Mouse (Mus musculus) kidney, adult 2 months (tissue): ENCODE measurements around the gene Ppp4r2. TPM values are rescaled to one million over a fixed set of nuclear protein-coding genes. Genes with fewer than 3 reads are reported as not detected.
"Not testable (repeated sequence)": the region's sequence is repeated elsewhere in the genome, so short reads cannot be mapped to it uniquely, and the experiment has no call there.

Experiments
- DNase-seq: peaks from one replicate; pipeline ENCODE4 v3.0.0; 2021
- H3K27ac ChIP-seq: fragments of 200-500 bp; 2 replicates; pipeline ENCODE4 v1.5.1; 2012; ENCODE audit warnings: low read depth, low read length, control low read depth, inconsistent platforms; ENCODE audit not compliant: insufficient read depth
- H3K27me3 ChIP-seq: fragments of 200-500 bp; replicated peaks from 2 replicates; pipeline ENCODE4 v1.6.1; 2012; ENCODE audit warnings: mild to moderate bottlenecking, moderate library complexity, low read length, inconsistent platforms; ENCODE audit not compliant: control insufficient read depth, insufficient read depth
- H3K36me3 ChIP-seq: fragments of 200-500 bp; 2 replicates; pipeline ENCODE4 v1.6.1; 2012; ENCODE audit warnings: mild to moderate bottlenecking, moderate library complexity, low read length, inconsistent platforms; ENCODE audit not compliant: control insufficient read depth, insufficient read depth
- H3K4me1 ChIP-seq: fragments of 200-500 bp; 2 replicates; pipeline ENCODE4 v1.6.1; 2011; ENCODE audit warnings: low read length; ENCODE audit not compliant: control insufficient read depth, insufficient read depth
- H3K4me3 ChIP-seq: fragments of 200-500 bp; 2 replicates; pipeline ENCODE4 v1.5.1; 2011; ENCODE audit warnings: mild to moderate bottlenecking, low read depth, low read length, control low read depth; ENCODE audit not compliant: insufficient read depth
- CTCF ChIP-seq: fragments of 200-500 bp; conservative IDR thresholded peaks from 2 replicates; pipeline ENCODE4 v1.5.1; 2011; ENCODE audit warnings: low read depth, mild to moderate bottlenecking, control low read depth, low read length, moderate library complexity, mixed read lengths; ENCODE audit not compliant: insufficient read depth, insufficient read length
- POLR2A ChIP-seq: fragments of 200-500 bp; IDR thresholded peaks from one replicate; pipeline ENCODE4 v1.6.1; 2011; ENCODE audit warnings: low read depth, low read length, control low read depth
- WGBS: fragments of 180-500 bp; shearing (Covaris S2); methylation state at CpG from one replicate; pipeline ENCODE4 v1.1.7; 2018; 5-methylcytosine and 5-hydroxymethylcytosine counted together
- polyA plus RNA-seq: library from polyadenylated mRNA; depleted of rRNA; stranded (reverse); fragments of >200 nt; gene quantifications from 2 replicates; pipeline ENCODE4 v1.2.3, GENCODE M21; 2012

The Ppp4r2 gene
- polyA plus RNA-seq, 1 experiment: 14.7 TPM

DNA sequence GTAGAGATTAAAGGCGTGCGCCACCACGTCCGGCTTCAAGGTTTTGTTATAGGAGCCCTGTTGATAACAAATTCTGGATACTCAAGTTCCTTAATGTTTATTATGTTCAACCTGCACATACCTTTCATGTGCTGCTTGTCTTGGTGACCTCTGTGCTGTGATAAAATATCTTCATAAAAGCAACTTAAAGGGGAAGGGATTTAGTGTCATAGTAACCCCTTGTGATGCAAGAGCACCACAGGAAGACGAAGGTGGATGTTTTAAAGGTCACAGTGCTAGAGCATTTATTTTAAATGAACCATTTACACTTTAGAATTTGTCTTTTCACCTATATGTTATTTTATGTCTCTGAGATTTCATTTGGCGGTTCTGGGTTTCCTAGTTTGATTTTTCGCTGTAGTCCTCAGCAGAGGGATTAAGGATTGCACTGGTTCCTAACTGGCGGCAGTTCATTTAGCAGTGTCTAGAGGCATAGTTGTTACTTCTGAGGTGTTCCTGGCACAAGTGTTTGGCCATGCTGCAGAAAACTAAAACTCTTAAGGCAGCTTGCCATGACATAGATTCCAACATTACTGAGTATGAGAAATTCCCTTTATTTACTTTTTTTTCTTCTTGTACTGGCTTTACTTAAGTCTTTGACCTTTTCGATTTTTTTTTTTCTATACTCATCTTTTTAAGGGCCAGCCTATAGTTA is 15.4 kb downstream of the Ppp4r2 start:
- Histone ChIP-seq H3K4me1 (0 out of 2 replicates have a peak, but pooled peaks cover 3% of the 10 kb centered on the region), H3K27me3 (no peaks in the 10 kb centered on the region), H3K4me3 (no peak overlapping the region), H3K36me3 (no peaks in the 10 kb centered on the region), H3K27ac (no peak overlapping the region)
- no peak for DNase-seq
- TF ChIP-seq POLR2A (no peak), CTCF (no peak)
- WGBS: 78% methylated on average over 9 of the region's 9 CpGs

DNA sequence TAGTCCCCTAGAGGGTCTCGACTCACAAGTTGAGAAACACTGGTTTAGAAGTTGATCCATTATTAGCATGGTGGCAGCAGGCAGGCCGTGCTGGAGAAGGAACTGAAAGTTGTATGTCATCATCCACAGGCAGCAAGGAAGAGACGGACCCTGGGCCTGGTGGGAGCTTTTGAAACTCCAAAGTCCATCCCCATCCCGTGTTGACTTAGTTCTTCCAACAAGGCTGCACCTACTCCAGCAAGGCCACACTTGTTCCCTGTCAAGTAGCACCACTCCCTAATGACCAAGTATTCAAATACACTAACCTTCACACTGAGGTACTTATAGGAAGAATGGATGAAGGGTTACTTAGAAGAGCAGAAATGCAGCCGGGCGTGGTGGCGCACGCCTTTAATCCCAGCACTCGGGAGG is 17.3 kb downstream of the Ppp4r2 start:
- Histone ChIP-seq H3K4me3 (no peak overlapping the region), H3K27me3 (no peaks in the 10 kb centered on the region), H3K36me3 (no peaks in the 10 kb centered on the region; the same call in 1 of the 2 replicates), H3K27ac (no peak overlapping the region), H3K4me1 (0 out of 2 replicates have a peak, but pooled peaks cover 3% of the 10 kb centered on the region)
- TF ChIP-seq POLR2A (no peak), CTCF (no peak)
- WGBS: 79% methylated on average over 9 of the region's 9 CpGs
- no peak for DNase-seq

DNA sequence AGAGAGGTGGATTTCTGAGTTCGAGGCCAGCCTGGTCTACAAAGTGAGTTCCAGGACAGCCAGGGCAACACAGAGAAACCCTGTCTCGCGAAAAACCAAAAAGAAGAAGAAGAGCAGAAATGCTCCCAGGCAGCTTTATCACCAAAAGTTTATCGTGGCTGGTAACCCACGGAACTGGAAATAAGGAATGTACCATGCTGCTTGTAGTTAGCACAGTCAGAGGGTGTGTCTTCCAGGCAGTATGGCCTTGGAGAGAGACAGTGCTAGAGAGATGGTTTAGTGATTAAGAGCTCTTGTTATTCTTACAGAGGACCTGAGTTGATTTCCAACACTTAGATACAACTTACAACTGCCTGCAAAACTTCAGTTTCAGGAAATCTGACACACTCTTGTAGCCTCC is 17.7 kb downstream of the Ppp4r2 start:
- WGBS: 74% methylated on average over 5 of the region's 5 CpGs
- no peaks in the 10 kb centered on the region for H3K27me3 ChIP-seq
- TF ChIP-seq POLR2A (no peak), CTCF (no peak)
- H3K36me3 ChIP-seq: no peaks in the 10 kb centered on the region; the same call in 1 of the 2 replicates
- no peak overlapping the region for H3K27ac ChIP-seq
- DNase-seq: no peak
- H3K4me3 ChIP-seq: no peak overlapping the region
- 0 out of 2 replicates have a peak, but pooled peaks cover 3% of the 10 kb centered on the region for H3K4me1 ChIP-seq

DNA sequence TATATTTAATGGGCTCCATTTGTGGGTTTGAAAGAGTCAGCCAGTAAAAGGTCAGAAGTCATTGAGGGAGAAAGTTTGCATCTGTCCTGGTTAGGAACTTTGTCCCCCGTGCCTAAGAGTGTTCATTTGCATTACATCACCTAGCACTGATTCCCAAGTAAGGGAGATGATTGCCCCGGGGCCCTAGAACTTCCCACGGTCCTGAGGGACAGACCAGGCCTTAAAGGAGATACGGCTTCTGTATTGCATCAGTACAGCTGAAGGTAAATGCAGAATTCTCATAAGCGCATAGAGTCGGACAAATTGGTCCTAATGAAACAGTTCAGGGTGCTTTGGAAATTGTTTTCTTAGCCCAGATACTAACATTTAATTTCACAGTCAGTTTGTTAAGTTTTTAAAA is 31.9 kb downstream of the Ppp4r2 start:
- no peak for DNase-seq

DNA sequence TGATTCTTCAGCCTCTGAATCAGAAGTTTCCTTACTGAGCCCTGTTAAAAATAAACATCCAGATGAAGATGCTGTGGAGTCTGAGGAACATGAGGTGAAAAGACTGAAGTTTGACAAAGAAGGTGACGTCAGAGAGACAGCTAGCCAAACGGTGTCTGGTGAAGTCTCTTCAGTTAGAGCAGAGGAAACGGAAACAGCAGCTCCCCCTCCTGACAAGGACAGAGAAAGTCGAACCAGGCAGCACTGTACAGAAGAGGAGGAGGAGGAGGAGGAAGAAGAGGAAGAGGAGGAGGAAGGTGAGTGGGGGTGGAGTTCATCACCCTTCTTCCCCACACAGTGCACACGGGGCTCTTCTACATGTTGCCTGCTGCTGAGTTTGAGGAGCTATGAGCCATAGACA is 32.4 kb downstream of the Ppp4r2 start:
- not testable (repeated sequence) for H3K36me3 ChIP-seq, H3K4me1 ChIP-seq, H3K27ac ChIP-seq, H3K4me3 ChIP-seq, H3K27me3 ChIP-seq, DNase-seq
- 55% methylated on average over 3 of the region's 5 CpGs for WGBS

More for the DNA sequence above, 31.9 kb downstream of the Ppp4r2 start:
- no peaks in the 10 kb centered on the region for H3K27me3 ChIP-seq
- H3K27ac ChIP-seq: no peak overlapping the region
- H3K4me3 ChIP-seq: no peak overlapping the region
- H3K4me1 ChIP-seq: peaks cover 3% of the 10 kb centered on the region; the same call in 1 of the 2 replicates
- 72% methylated on average over 6 of the region's 6 CpGs for WGBS
- H3K36me3 ChIP-seq: peaks cover 2% of the 10 kb centered on the region; the same call in 1 of the 2 replicates
- no peak for TF ChIP-seq POLR2A
- no peak for TF ChIP-seq CTCF

DNA sequence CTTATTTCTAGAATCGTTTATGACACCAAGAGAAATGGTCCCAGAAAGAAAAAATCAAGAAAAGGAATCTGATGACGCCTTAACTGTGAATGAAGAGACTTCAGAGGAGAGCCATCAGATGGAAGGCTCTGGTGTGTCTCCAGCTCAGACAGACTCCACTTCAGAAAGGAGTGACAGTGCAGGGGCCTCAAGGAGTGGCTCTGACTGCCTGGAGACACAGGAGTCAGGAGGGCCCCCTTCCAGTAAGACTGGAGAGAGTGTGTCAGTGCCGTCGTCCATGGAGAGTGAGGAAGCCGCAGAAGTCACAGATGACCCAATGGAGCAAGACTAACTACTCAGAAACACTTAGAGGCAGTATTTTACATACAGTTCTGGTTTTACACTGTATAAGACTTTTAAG is 32.8 kb downstream of the Ppp4r2 start:
- not testable (repeated sequence) for H3K27ac ChIP-seq

DNA sequence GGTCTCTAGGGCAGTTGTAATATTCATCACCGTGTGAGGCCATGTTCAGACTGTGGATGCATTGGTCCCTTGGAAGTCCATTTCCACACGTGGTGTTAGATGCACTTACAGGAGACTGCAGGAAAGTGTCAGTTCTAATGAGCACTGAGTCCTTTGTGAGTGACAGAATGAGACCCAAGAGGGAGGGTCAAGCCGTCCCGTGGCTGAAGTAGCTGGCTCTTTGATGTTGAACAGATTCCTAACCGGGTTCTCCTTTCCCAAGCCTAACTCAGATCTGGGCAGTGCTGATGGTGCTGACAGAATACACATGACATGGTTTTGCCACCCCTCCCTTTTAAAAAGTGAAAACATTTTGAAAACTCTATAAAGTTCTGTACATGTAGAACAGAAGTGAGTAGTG is 35.4 kb downstream of the Ppp4r2 start:
- Histone ChIP-seq H3K27ac (no peak overlapping the region), H3K36me3 (0 out of 2 replicates have a peak, but pooled peaks cover 2% of the 10 kb centered on the region), H3K4me1 (no peaks in the 10 kb centered on the region), H3K4me3 (no peak overlapping the region), H3K27me3 (no peaks in the 10 kb centered on the region)
- TF ChIP-seq POLR2A (no peak), CTCF (no peak)
- DNase-seq: no peak
- WGBS: 49% methylated on average over 5 of the region's 5 CpGs

More for the DNA sequence above, 32.8 kb downstream of the Ppp4r2 start:
- not testable (repeated sequence) for H3K27me3 ChIP-seq, DNase-seq, H3K4me1 ChIP-seq, H3K36me3 ChIP-seq, H3K4me3 ChIP-seq
- 72% methylated on average over 5 of the region's 5 CpGs for WGBS
